Mouse (Mus musculus) MEL-GATA-1-ER (cell line): ENCODE measurements at regions not wholly inside any gene's neighbourhood (a gene's known extent, or its start where the extent isn't known, plus 50 kb on each side); places are given as distances from the start of the nearest gene placed in this dataset.

Experiments used
- DNase-seq: peaks from one replicate; pipeline ENCODE4 v3.0.0-alpha.2; 2012; ENCODE audit warnings: low read depth; ENCODE audit errors: extremely low read depth

GRCm38 (mm10) chr2:64706646-64707177 is 318.1 kb downstream of the Grb14 start:
- DNase-seq, result no peak

GRCm38 (mm10) chr2:64695974-64696373 is 328.8 kb downstream of the Grb14 start:
- DNase-seq, result no peak

- no peak for DNase-seq
Observed at GRCm38 (mm10) chr2:64691444-64691843, 333.3 kb downstream of the Grb14 start.

GRCm38 (mm10) chr2:64690996-64691395 is 333.8 kb downstream of the Grb14 start:
- no peak for DNase-seq

GRCm38 (mm10) chr2:64686781-64687180 is 338.0 kb downstream of the Grb14 start:
- DNase-seq, result no peak

- no peak for DNase-seq
Observed at GRCm38 (mm10) chr2:64649614-64650013, 375.2 kb downstream of the Grb14 start.

GRCm38 (mm10) chr2:64616931-64617330 is 407.9 kb downstream of the Grb14 start:
- no peak for DNase-seq

GRCm38 (mm10) chr2:64606864-64607263 is 417.9 kb downstream of the Grb14 start:
- DNase-seq, result no peak

GRCm38 (mm10) chr2:64582258-64582657 is 442.5 kb downstream of the Grb14 start:
- DNase-seq, result no peak

- no peak for DNase-seq
Observed at GRCm38 (mm10) chr2:64536032-64536431, 438.2 kb upstream of the Fign start.

- DNase-seq, result no peak
Observed at GRCm38 (mm10) chr2:64535351-64535851, 437.6 kb upstream of the Fign start.

GRCm38 (mm10) chr2:64534869-64535268 is 437.0 kb upstream of the Fign start:
- no peak for DNase-seq

GRCm38 (mm10) chr2:64534344-64534743 is 436.5 kb upstream of the Fign start:
- no peak for DNase-seq

- no peak for DNase-seq
Observed at GRCm38 (mm10) chr2:64522722-64523121, 424.9 kb upstream of the Fign start.

GRCm38 (mm10) chr2:64522233-64522632 is 424.4 kb upstream of the Fign start:
- DNase-seq, result no peak

GRCm38 (mm10) chr2:64495725-64496124 is 397.9 kb upstream of the Fign start:
- DNase-seq, result no peak

GRCm38 (mm10) chr2:64466412-64466970 is 368.7 kb upstream of the Fign start:
- DNase-seq, result no peak

- DNase-seq, result no peak
Observed at GRCm38 (mm10) chr2:64462466-64463114, 364.8 kb upstream of the Fign start.

GRCm38 (mm10) chr2:64462041-64462440 is 364.2 kb upstream of the Fign start:
- no peak for DNase-seq

- DNase-seq, result no peak
Observed at GRCm38 (mm10) chr2:64461636-64462035, 363.8 kb upstream of the Fign start.

- DNase-seq, result peak; percentile 8
Observed at GRCm38 (mm10) chr2:64458171-64458570, 360.3 kb upstream of the Fign start.

GRCm38 (mm10) chr2:64452690-64453089 is 354.9 kb upstream of the Fign start:
- no peak for DNase-seq
